Mouse (Mus musculus) midbrain, embryonic 11.5 days (tissue): ENCODE measurements at regions not wholly inside any gene's neighbourhood (a gene's known extent, or its start where the extent isn't known, plus 50 kb on each side); places are given as distances from the start of the nearest gene placed in this dataset.

Source experiments
- ATAC-seq: fragments of 200-750 bp; cut with Nextera tagmentation; 2 replicates; pipeline ENCODE4 v1.8.0; 2017; ENCODE audit warnings: moderate TSS enrichment, moderate library complexity; ENCODE audit not compliant: low FRiP score
- DNase-seq: peaks from one replicate; pipeline ENCODE4 v3.0.0; 2015; ENCODE audit warnings: low spot score; ENCODE audit errors: missing footprints
- H3K27ac ChIP-seq: fragments of 300-500 bp; sonication (generic); 2 replicates; pipeline ENCODE4 v1.5.1; 2014; ENCODE audit warnings: low read depth, low read length
- H3K27me3 ChIP-seq: fragments of 300-500 bp; sonication (generic); 2 replicates; pipeline ENCODE4 v1.6.1; 2014; ENCODE audit warnings: mild to moderate bottlenecking, low read length, moderate library complexity, mixed read lengths; ENCODE audit not compliant: control insufficient read depth, insufficient read depth
- H3K36me3 ChIP-seq: fragments of 300-500 bp; sonication (generic); 2 replicates; pipeline ENCODE4 v1.6.1; 2014; ENCODE audit warnings: mild to moderate bottlenecking, low read length, moderate library complexity, mixed read lengths; ENCODE audit not compliant: control insufficient read depth, insufficient read depth
- H3K4me1 ChIP-seq: fragments of 300-500 bp; sonication (generic); 2 replicates; pipeline ENCODE4 v1.6.1; 2014; ENCODE audit warnings: low read length; ENCODE audit not compliant: control insufficient read depth, insufficient read depth
- H3K4me2 ChIP-seq: fragments of 300-500 bp; sonication (generic); 2 replicates; pipeline ENCODE4 v1.6.1; 2014; ENCODE audit warnings: mild to moderate bottlenecking, moderate library complexity
- H3K4me3 ChIP-seq: fragments of 300-500 bp; sonication (generic); 2 replicates; pipeline ENCODE4 v1.5.1; 2014; ENCODE audit warnings: low read depth, low read length
- H3K9ac ChIP-seq: fragments of 300-500 bp; sonication (generic); 2 replicates; pipeline ENCODE4 v1.6.1; 2014; ENCODE audit warnings: low read length
- H3K9me3 ChIP-seq: fragments of 300-500 bp; sonication (generic); 2 replicates; pipeline ENCODE4 v1.6.1; 2016; ENCODE audit warnings: low read length; ENCODE audit not compliant: control insufficient read depth
- WGBS: fragments of 180-500 bp; shearing (Covaris S2); extraction: QIAGEN DNeasy Blood & Tissue Kit; methylation state at CpG from one replicate; pipeline ENCODE4 v1.1.7; 2014; 5-methylcytosine and 5-hydroxymethylcytosine counted together

- no peak overlapping the region for H3K4me3 ChIP-seq
- ATAC-seq (no peak), DNase-seq (no peak)
- H3K27me3 ChIP-seq: no peaks in the 10 kb centered on the region
- no peaks in the 10 kb centered on the region for H3K4me1 ChIP-seq
- H3K36me3 ChIP-seq: no peaks in the 10 kb centered on the region
- no peak overlapping the region for H3K9ac ChIP-seq
- no peak overlapping the region for H3K27ac ChIP-seq
- 62% methylated on average over 5 of the region's 5 CpGs for WGBS
- H3K9me3 ChIP-seq: no peaks in the 10 kb centered on the region
- no peak overlapping the region for H3K4me2 ChIP-seq
Observed at GRCm38 (mm10) chr10:29686982-29687381, 151.3 kb upstream of the Rspo3 start.

GRCm38 (mm10) chr10:29674377-29674776 lies 138.7 kb upstream of the Rspo3 start:
- Histone ChIP-seq H3K27me3 (no peaks in the 10 kb centered on the region), H3K9me3 (no peaks in the 10 kb centered on the region), H3K27ac (no peak overlapping the region), H3K36me3 (no peaks in the 10 kb centered on the region), H3K9ac (no peak overlapping the region), H3K4me1 (no peaks in the 10 kb centered on the region), H3K4me3 (no peak overlapping the region), H3K4me2 (no peak overlapping the region)
- 33% methylated on average over 3 of the region's 3 CpGs for WGBS
- ATAC-seq: no peak
- no peak for DNase-seq

GRCm38 (mm10) chr10:29661752-29662151 lies 126.1 kb upstream of the Rspo3 start:
- H3K4me1 ChIP-seq: no peaks in the 10 kb centered on the region
- no peak for DNase-seq
- H3K36me3 ChIP-seq: no peaks in the 10 kb centered on the region
- no peak overlapping the region for H3K4me2 ChIP-seq
- no peaks in the 10 kb centered on the region for H3K9me3 ChIP-seq
- H3K27me3 ChIP-seq: no peaks in the 10 kb centered on the region
- H3K27ac ChIP-seq: no peak overlapping the region
- no peak overlapping the region for H3K9ac ChIP-seq
- 92% methylated on average over 1 of the region's 1 CpGs for WGBS
- no peak overlapping the region for H3K4me3 ChIP-seq
- ATAC-seq: no peak

- Histone ChIP-seq H3K27me3 (no peaks in the 10 kb centered on the region), H3K9me3 (no peaks in the 10 kb centered on the region), H3K4me2 (no peak overlapping the region), H3K4me1 (no peaks in the 10 kb centered on the region), H3K36me3 (no peaks in the 10 kb centered on the region), H3K9ac (no peak overlapping the region), H3K27ac (no peak overlapping the region), H3K4me3 (no peak overlapping the region)
- DNase-seq (no peak), ATAC-seq (no peak)
- WGBS: 78% methylated on average over 1 of the region's 1 CpGs
Observed at GRCm38 (mm10) chr10:29640249-29640648, 104.6 kb upstream of the Rspo3 start.

GRCm38 (mm10) chr10:29635828-29636227 lies 100.2 kb upstream of the Rspo3 start:
- Histone ChIP-seq H3K36me3 (no peaks in the 10 kb centered on the region), H3K4me2 (no peak overlapping the region), H3K27ac (no peak overlapping the region), H3K9ac (no peak overlapping the region), H3K9me3 (no peaks in the 10 kb centered on the region), H3K4me3 (no peak overlapping the region), H3K4me1 (no peaks in the 10 kb centered on the region), H3K27me3 (no peaks in the 10 kb centered on the region)
- no peak for DNase-seq
- WGBS: 73% methylated on average over 5 of the region's 5 CpGs
- ATAC-seq: no peak; the same call in 1 of the 2 replicates

- Histone ChIP-seq H3K4me1 (no peaks in the 10 kb centered on the region), H3K27me3 (no peaks in the 10 kb centered on the region), H3K27ac (no peak overlapping the region), H3K4me2 (no peak overlapping the region), H3K4me3 (no peak overlapping the region), H3K9me3 (no peaks in the 10 kb centered on the region), H3K36me3 (no peaks in the 10 kb centered on the region), H3K9ac (no peak overlapping the region)
- DNase-seq: no peak
- no peak for ATAC-seq
- 51% methylated on average over 4 of the region's 4 CpGs for WGBS
Observed at GRCm38 (mm10) chr10:29595455-29595854, 59.8 kb upstream of the Rspo3 start.

- no peak overlapping the region for H3K4me2 ChIP-seq
- 40% methylated on average over 1 of the region's 1 CpGs for WGBS
Observed at GRCm38 (mm10) chr10:29594969-29595368, 59.3 kb upstream of the Rspo3 start.

GRCm38 (mm10) chr10:29592906-29593305 lies 57.2 kb upstream of the Rspo3 start:
- 79% methylated on average over 3 of the region's 3 CpGs for WGBS
- DNase-seq: no peak
- H3K9me3 ChIP-seq: no peaks in the 10 kb centered on the region
- no peak overlapping the region for H3K4me2 ChIP-seq
- no peak overlapping the region for H3K9ac ChIP-seq
- no peaks in the 10 kb centered on the region for H3K36me3 ChIP-seq
- no peak overlapping the region for H3K4me3 ChIP-seq
- no peak overlapping the region for H3K27ac ChIP-seq
- H3K27me3 ChIP-seq: no peaks in the 10 kb centered on the region
- no peaks in the 10 kb centered on the region for H3K4me1 ChIP-seq
- ATAC-seq: no peak

More at GRCm38 (mm10) chr10:29594969-29595368, 59.3 kb upstream of the Rspo3 start:
- Histone ChIP-seq H3K27me3 (no peaks in the 10 kb centered on the region), H3K9me3 (no peaks in the 10 kb centered on the region), H3K36me3 (no peaks in the 10 kb centered on the region), H3K27ac (no peak overlapping the region), H3K4me1 (no peaks in the 10 kb centered on the region), H3K9ac (no peak overlapping the region), H3K4me3 (no peak overlapping the region)
- no peak for ATAC-seq
- DNase-seq: no peak

- ATAC-seq (no peak), DNase-seq (no peak)
- Histone ChIP-seq H3K9ac (no peak overlapping the region), H3K27ac (no peak overlapping the region), H3K4me3 (no peak overlapping the region), H3K27me3 (no peaks in the 10 kb centered on the region), H3K9me3 (no peaks in the 10 kb centered on the region), H3K36me3 (no peaks in the 10 kb centered on the region), H3K4me2 (no peak overlapping the region), H3K4me1 (no peaks in the 10 kb centered on the region)
Observed at GRCm38 (mm10) chr10:29590187-29590586, 54.5 kb upstream of the Rspo3 start.

GRCm38 (mm10) chr10:29589739-29590138 lies 54.1 kb upstream of the Rspo3 start:
- Histone ChIP-seq H3K27me3 (no peaks in the 10 kb centered on the region), H3K4me3 (no peak overlapping the region), H3K4me2 (no peak overlapping the region), H3K4me1 (no peaks in the 10 kb centered on the region), H3K27ac (no peak overlapping the region), H3K9ac (no peak overlapping the region), H3K9me3 (no peaks in the 10 kb centered on the region), H3K36me3 (no peaks in the 10 kb centered on the region)
- ATAC-seq (no peak), DNase-seq (no peak)
